Mouse (Mus musculus) R1 (cell line): Measurements from ENCODE around the gene Dusp7.

Experiments used
- DNase-seq: peaks from one replicate; pipeline ENCODE4 v3.0.0-alpha.2; 2018; ENCODE audit warnings: low read depth, low spot score

Gene Dusp7

DNA sequence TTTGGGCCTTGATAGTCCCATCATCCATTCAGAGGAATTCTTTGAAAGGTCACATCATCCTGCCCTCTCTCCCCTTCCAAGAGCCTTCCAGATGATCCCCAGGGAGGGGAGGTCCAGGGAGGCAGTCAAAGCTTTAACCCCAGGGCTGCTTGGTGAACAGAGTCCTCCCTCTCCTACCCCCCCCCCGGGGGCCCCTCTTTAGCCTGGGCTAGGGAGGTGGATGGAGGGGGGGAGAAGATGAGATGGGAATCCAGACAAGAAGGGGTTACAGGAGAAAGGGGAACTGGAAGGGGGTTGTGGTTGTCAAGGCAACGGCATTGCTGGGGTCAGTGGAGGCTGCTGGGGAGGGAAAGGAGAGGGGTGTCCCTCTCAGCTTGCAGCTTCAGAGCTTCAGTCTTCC, 52.2 kb downstream of the Dusp7 start:
- DNase-seq: no peak

DNA sequence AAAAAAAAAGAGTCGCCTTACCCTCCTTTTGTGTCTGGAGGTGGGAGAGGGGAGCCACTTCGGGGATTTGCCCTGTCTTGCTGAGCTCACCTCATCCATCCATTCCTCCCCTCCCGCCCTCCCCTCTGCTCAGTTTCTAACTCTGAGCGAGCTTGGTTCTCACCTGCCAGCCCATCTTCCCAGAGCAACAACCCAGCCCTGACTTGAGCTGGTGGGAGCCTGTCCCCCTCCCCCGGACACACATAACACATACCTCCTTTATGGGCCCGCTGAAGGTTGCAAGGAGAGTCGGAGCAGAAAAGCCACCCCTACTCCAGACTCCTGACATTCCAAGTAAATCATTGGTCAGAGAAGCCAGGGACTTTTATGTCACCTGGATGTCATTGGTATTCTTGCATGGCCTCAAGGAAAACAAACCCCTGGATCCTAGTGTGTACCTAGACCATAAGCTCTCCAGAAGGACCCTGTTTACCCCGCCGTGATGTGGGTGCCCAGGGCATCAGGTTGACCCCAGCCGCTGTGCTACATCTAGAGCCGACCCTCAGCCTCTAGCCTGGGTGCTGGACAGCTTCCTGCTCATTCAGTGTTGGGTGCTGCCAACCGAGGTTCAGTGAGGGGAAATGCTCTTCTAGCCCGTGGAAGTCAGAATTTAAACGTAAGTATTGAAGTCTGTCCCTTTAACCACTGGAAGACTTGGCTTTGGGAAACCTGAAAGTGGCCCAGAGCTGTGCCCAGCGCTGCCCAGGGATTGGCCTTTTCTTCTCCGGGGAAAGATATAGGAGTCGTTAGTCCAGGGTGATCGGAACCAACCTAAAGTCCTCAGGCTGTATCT, 52.8 kb downstream of the Dusp7 start:
- DNase-seq: no peak

DNA sequence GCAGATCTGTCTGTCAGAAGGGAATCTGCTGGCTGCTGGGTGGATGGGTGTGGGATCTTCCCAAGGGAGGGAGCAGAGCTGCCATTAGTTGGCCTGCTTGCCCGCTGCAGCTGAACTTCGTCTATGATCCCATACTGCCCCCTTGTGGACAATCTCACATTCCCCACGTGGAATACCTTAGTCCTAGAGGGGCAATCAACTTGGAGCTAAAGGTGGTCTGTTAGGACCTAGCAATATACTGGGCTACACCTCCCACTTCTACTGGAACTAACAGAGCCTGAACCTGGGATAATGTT, 53.4 kb downstream of the Dusp7 start:
- peak; percentile 92 for DNase-seq
